Mouse (Mus musculus) layer of hippocampus, postnatal 14 days (tissue): Measurements from ENCODE around the gene Cnih2. TPM values are rescaled to one million over a fixed set of nuclear protein-coding genes. Genes with fewer than 3 reads are reported as not detected.

Experiments used
- DNase-seq, 2 experiments: peaks; one replicate each; pipeline ENCODE4 v3.0.0; 2021 to 2022; ENCODE audit warnings: low spot score in 2 of 2, mixed read lengths in 1 of 2
- total RNA-seq, 2 experiments: library from RNA; stranded (reverse); gene quantifications; 2 replicates each; pipeline ENCODE4 v1.2.3; 2021

Cnih2 gene
- total RNA-seq, 2 experiments from 2014 or later, result 783 to 856 TPM

DNA sequence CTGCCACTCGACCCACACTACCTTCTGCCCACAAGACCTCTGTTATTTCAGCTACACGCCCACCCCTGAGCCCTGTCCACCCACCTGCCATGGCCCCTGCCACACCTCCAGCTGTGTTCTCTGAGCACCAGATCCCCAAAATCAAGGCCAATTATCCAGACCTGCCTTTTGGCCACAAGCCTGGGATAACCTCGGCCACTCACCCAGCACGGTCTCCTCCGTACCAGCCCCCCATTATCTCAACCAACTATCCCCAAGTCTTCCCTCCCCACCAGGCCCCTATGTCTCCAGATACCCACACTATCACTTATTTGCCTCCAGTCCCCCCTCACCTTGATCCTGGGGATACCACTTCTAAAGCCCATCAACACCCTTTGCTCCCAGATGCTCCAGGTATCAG lies 28.8 kb downstream of the Cnih2 start:
- DNase-seq, result no peak

DNA sequence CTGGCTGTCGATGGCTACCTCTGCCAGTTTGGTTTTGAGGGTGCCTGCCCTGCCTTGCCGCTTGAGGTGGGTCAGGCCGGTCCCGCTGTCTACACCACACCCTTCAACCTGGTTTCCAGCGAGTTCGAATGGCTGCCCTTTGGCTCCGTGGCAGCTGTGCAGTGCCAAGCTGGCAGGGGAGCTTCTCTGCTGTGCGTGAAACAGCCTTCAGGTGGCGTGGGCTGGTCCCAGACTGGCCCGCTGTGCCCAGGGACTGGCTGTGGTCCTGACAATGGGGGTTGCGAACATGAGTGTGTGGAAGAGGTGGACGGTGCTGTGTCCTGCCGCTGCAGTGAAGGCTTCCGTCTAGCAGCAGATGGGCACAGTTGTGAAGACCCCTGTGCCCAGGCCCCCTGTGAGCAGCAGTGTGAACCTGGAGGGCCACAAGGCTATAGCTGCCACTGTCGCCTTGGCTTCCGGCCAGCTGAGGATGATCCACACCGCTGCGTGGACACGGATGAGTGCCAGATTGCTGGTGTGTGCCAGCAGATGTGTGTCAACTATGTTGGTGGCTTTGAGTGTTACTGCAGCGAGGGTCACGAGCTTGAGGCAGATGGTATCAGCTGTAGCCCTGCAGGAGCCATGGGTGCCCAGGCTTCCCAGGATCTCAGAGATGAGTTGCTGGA lies 29.6 kb downstream of the Cnih2 start:
- DNase-seq, result no peak

DNA sequence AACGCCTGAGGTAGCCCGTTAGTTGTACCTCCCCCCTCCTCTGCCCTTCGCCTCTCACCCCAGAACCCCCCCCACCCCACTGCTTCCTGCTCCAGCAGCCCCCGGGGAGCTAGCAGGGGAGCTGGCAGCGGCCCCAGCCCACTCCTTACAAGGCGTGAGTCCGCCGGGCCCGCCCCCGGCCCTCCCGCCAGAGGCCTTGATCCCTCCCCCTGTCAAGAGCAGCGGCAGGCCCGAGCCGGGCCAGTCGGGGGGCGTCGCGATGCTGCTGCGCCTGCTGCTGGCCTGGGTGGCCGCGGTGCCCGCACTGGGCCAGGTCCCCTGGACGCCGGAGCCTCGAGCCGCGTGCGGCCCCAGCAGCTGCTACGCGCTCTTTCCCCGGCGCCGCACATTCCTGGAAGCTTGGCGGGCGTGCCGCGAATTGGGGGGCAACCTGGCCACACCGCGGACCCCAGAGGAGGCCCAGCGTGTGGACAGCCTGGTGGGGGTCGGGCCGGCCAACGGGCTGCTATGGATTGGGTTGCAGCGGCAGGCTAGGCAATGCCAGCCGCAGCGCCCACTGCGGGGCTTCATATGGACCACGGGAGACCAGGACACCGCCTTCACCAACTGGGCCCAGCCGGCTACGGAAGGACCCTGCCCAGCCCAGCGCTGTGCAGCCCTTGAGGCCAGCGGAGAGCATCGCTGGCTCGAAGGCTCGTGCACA lies 30.3 kb downstream of the Cnih2 start, which contains the start of gene Cd248:
Gene Cd248, plus strand, starts transcription at position 212 of the 703 bp plus-strand sequence.
- no peak for DNase-seq

DNA sequence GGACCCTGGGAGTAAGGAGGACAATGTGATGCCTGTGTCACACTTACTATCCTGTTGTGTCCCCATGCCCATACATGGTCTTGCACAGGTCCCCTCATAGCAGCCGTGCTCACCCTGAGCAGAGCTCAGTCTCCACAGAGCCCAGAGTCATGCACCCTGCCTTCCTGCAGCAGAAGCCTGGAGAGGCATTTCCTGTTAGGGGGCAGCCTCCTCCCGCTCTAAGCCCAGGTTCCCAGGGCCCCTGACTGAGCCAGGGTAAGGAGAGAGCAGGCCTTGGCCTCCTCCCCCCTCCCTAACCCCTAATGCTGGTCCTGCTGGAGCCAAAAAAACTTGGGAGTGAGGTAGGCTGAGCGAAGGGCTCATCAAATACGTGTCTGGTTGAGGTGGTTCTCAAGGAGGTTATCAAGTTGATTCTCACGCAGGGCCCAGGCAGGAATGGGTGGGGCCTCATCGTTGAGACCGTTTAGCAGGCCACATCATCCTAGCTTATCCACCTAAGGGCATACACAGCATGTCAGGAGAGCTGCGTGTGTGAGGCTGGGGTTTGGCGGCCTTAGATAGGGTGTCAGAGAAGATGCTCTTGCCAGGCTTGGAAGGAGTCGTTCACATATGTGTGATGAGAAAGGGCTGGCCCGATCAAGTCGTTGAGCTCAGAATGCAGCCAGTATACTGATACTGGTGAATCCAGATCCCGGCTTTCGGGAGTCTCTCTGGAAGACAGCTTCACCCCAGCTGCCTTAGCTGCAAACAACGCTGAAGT lies 31.1 kb downstream of the Cnih2 start:
- DNase-seq, result no peak

DNA sequence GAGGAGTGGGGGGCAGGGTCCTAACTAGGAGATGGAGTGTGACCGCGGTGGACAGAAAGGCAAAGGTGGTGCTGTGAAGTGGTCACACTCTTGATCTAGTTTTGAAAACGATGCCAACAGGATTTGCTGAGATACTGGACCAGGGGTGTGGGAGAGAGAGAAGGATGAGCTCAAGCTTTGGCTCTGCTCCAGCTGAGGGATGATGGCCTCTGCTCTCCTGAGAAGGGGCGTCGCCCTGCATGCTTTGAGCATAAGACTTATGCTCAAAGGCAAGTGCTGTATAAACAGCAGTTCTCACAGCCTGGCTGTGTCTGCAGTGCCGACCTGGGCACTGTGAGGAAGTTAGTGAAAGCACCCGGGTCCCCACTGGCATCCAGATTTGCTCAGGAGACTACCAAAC lies 33.2 kb downstream of the Cnih2 start:
- DNase-seq, result no peak

DNA sequence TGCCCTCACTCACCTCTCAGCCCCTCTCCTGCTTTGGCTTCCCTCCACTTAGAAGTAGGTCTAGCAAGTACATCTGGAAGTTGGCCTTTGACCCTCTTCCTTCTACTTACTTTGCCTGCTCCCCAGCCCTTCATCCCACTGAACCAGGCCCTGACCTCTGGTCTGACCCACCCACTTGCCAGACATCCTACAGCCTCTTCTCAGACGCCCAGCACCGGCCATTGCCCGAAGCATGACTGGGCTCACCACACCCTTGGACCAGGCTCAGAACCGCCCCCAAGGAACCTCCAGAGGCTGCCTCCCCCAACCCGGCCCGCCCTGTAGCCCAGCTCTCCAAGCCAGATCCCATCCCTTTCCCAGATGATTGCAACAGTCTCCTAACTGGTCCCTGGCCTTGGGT lies 35.9 kb downstream of the Cnih2 start:
- no peak for DNase-seq

DNA sequence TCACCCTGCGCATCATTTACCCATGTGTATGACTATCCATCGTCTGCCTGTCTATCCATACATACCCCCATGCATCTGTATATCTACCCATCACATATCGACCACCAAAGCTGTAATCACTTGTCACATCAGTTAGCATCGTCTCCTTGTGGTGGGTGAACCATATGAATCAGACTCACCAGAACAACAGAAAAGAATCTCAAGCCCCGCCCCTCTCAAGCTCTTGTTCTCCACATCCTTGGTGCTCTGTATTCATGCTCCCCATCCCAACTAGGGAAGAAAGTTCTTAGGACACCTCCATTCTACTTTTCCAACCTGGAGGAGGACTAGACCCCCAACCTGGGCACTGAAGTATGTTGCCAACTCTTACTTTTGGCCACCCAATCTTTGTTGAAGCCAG lies 36.3 kb downstream of the Cnih2 start:
- DNase-seq, result no peak

DNA sequence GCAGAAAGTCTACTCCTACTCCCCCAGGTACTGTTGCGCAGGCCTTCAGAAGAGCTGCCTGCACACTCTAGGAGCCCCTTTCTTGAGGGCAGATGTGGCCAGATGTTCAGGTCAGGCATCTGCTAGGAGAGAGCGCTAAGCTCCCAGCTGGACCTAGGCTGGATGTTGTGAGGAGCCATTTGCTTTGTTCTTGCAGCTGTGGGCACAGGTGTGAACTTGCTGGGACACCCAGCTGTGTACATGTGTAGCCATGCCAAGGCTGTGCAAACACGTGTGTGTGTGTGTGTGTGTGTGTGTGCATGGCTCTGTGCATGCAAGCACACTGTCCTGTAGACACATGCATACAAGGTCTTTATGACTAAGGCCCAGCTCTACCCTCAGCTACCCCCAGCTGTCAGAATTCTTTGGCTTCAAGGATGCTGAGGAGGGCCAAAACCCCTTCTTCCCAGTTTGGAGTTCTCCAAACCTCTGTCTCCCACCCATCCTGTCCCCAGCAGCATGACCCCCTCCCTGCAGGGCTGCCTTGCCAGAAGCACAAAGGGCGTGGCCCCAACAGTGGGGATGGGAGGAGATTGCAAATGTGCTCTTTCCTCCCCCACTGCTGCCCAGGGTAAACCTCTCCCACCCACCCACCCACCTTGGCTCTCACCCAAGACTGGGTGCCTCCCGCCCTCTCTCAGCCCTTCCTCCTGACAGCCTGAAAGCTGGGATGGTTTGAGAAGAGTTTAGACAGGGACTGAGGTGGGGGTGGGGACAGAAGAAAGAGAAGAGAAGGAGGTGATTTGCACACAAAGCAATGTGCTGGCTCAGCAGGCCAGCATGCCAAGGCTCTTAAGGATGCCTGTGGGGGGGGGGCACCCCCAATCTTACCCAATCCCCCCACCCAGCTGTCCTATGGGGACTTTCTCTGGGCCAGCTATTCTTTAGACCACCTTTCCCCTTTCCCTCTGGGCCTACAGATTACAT lies 37.7 kb downstream of the Cnih2 start:
- DNase-seq, result no peak

DNA sequence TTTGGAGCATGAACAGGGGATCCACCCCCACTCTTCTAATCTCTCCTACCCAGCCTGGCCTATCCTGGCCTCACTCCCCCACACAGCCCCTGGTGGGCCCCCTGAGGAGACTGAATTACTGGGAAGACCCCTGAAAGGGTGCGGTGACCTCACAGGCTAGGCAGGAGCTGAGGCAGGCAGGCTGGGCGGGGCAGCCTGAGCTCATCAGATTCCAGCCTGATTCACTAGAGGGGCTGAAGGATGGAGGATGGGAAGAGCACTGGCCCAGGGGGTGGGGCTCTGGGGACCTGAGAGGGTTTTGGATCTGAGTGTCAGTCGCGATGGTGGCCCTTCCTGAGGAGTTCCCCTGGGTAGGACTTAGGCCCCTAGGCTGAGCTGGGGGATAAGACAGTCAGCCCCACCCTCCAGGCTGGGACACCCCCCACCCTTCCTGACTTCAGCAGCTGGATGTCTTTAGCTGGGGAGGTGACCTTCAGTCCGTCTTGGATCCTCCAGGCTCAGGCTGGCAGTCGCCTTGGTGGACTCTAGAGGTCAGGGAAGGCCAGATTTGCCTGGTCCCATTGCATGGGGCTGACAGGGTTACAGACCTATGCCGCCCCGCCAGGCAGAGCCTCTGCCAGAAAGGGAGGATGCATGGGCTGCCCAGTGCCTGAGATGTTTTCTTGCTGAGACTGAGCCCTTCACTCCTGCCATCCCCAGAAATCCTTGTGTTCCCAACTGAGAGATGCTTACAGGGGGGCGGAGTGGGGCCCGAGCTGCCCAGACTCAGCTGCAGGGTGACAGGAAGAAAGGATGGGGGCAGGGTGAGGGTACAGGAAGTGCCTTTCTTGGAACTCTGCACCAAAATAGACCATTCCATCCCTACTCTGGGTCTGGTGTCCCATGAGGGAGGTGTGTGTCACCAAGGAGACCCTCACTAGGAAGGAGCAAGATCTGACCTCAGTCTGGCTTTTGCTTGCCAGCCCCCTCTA lies 39.2 kb downstream of the Cnih2 start:
- no peak for DNase-seq

DNA sequence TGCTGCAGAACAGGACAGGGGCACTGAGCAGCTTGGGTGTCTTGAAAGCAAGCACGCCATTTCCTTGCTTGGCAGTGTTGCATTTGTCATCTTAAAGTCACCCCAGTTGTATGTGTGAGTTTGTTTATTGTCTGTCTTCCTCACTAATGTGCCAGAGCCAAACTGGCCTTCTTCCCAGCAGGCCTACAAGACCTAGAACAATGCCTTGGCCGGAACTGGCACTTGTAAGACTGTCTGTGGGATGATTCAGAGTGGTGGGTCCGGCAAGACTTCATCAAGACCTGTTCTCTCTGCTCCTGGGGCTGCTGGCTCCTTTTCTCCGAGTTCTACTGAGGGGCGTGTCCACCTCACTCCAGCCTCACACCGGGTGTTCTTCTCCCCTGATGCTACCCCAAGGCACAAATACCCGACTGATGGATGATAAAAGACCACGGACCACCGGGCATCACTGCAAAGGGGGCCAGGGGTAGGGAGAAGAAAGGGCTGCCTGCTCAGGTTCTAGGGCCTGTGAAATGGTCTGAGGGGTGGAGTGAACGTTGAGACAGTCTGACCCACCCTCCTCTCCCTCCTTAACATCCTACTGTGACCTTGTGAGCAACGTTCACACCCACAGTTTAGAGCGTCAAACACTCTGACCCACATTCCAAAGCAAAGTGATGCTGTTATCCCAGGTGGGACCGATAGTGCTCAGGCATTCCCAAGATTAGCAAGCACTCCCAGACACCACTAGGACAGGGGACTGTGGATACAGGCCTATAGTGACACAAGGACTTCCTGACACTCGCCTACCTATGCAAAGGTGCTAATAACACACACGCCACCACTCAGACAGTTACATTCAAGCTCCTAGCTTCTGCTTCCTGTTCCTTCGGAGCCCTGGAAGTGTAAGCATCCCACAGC lies 40.2 kb downstream of the Cnih2 start:
- no peak for DNase-seq

DNA sequence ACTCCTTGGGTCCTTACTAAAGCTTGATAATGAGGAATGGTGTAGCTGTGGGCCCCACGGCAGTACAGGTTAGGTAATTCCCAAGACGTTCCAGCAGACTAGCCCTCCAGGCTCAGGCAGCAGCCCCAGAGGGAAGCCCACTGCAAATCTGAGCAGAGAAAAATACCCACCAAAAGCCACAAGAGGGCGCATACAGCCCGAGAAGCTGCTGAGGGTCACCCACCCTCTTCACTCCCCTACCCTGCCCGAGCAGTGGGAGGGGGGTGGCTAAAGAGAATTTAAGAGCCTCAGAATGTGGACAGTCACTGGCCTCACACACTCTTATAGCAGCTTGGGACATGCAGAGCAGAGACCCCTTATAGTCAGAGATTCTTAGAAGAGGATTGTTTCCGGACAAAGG lies 42.1 kb downstream of the Cnih2 start:
- no peak for DNase-seq

DNA sequence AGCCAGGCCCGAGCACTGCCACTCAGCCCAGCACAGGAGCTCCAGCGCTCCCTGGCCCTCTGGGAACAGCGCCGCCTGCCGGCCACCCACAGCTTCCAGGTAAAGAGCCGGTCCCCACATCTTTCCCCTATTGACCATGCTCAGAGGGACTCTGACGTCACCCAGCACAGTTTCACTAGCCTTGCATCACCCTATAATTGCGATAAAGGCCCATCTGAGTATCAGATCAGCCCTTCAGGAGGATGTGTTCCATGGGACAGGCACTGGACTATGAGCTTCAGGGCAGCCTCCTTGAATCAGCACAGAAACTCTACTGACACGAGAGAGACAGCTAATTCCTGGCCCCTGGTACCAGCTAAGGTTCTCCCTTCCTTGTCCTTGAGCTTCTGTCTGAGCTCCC lies 44.4 kb downstream of the Cnih2 start:
- no peak for DNase-seq

DNA sequence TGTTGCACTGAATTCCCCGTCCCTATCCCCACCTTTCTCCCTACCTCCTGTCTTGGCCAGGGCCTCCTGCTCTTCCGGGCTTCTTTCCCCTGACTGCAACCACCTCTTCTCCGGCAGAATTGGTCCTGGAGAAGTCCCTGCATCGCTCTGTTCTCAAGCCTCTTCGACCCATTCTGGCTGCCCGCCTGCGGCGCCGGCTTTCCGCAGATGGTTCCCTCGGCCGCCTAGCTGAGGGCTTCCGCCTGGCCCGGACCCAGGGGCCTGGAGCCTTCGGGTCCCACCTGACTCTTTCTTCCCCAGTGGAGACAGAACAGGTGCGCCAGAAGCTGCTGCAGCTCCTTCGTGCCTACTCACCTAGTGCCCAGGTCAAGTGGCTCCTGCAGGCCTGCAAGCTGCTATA lies 45.5 kb downstream of the Cnih2 start:
- DNase-seq, result no peak

DNA sequence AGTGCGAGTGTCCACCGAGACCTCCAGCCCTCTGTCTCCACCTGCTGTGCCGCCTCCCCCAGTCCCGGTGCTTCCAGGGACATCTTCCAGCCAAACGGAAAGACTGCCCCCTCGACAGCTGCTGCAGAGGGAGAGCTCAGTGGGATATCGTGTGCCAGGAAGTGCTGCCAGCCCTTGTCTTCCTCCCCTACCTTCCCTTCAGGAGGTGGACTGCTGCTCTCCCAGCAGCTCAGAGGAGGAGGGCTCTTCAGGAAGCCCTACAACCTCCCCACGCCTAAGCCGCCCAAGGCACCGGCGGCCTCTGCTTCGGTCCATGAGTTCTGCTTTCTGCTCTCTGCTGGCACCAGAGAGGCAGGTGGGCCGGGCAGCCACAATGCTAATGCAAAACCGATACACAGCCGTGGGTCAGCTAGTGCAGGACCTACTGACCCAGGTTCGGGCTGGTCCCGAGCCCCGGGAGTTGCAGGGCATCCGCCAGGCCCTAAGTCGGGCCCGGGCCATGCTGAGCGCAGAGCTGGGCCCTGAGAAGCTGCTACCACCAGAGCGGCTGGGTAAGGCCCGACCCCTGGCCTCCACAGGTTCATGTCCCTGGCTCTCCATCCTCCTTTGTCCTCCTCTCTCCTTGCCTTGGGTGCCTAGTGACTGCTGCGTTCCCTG lies 46.0 kb downstream of the Cnih2 start:
- DNase-seq, result no peak

DNA sequence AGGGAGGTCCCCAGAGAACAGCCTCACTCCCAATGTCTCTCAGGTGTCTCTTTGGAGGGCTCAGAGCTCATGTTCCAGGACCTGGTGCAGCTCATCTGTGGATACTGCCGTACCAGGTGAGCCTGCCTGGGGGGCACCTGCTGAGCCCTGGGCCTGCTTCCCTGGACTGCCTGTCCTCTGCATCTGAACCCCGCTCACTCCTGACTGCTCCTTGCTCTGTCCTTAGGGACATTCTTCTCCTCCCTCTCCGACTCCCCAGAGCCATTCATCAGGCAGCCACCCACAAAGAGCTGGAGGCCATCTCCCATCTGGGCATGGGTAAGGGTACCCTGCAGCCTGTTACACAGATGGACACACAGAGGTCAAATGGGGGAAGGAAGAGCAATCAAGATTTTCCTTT lies 46.8 kb downstream of the Cnih2 start:
- DNase-seq, result no peak

DNA sequence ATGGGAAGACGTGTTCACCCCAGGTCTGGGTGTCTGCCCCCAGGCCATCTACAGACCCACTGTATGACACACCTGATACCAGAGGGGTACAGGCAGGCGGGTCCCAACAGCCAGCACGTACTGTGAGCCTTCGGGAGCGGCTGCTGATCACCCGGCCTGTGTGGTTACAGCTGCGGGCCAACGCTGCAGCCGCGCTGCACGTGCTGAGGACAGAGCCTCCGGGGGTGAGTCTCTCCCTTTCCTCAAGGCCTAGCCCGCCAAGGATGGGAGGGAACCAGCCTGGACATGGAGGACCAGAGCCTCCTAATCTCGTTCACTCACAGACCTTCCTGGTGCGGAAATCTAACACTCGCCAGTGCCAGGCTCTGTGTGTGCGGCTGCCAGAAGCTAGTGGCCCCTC lies 47.3 kb downstream of the Cnih2 start:
- no peak for DNase-seq

DNA sequence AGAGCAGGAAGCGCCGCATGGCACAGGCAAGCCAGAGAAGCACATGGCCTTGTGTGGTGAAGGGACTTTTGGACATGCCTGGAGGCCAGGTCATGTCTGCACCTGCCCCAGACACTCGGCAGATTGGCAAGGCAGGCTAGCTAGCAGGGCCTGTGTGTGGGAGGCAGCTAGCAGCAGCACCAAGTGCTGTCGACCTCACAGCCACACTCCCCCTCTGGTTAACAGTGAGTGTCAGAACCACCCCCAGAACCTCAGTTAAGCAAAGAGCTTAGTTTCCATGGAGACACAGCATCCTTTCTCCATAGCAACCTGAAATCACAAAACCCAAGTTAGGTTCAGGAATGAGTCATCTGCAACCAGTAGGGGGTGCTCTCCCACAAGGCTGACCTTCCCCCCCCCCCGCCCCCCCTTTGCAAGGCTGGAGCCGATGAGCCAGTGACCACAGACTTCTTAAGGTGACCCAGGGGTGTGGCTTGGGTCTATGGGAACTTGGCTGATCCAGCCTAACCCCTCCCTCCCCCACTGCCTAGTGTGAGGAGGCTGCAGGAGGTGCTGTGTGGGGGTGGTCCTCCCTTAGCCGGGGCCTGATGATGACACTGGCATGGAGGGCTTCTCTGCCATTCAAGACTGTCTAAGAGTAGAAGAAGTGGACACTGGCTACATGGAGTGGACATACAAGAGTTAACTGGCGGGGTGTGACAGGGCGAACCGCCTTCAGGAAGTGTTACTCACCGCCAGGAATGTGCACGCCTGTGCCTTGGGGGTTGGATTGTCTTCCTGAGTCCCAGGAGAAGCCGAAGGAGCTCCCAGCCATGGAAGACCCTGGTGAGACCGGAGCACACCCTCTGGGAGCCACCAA lies 48.0 kb downstream of the Cnih2 start, which contains the start of gene Rin1:
Gene Rin1, plus strand, starts transcription at position 435 of the 859 bp plus-strand sequence.
- peak; percentile 57 to 82 for DNase-seq
